15 mouse cellular contexts compared by ENCODE assay signal in genomic region chr13:118800176-118800575, GRCm38 (mm10).
"Had no signal": no experiment of that assay in that cellular context is flagged by ENCODE, and none has a peak within 500 bp of the region (broad histone marks: within the 10 kb centered on the region; RNA-seq: fewer than 3 reads in every experiment).

No protein-coding gene starts in this region.

- H3K9me3 ChIP-seq: limb, embryonic 13.5 days; lung, embryonic 15.5 days; midbrain, embryonic 10.5 days; neural tube, embryonic 15.5 days had no signal

- H3K36me3 ChIP-seq: limb, embryonic 13.5 days; lung, embryonic 15.5 days; midbrain, embryonic 10.5 days; neural tube, embryonic 15.5 days had no signal

- H3K27me3 ChIP-seq: limb, embryonic 13.5 days; lung, embryonic 15.5 days; neural tube, embryonic 15.5 days had no signal

- DNase-seq: kidney, adult 8-10 months; kidney, postnatal 4 days; left cerebral cortex, postnatal 4 days; midbrain, embryonic 14.5 days; right cerebral cortex, adult 18-20 months; spleen, adult 18-20 months; thymus, adult 18-20 months; thymus, postnatal 14 days had no signal

- H3K4me3 ChIP-seq: limb, embryonic 13.5 days; lung, embryonic 15.5 days; midbrain, embryonic 10.5 days; myocyte; neural tube, embryonic 15.5 days had no signal

- H3K9ac ChIP-seq: limb, embryonic 13.5 days; liver, embryonic 14.5 days; lung, embryonic 15.5 days; neural tube, embryonic 15.5 days had no signal

- H3K27ac ChIP-seq: limb, embryonic 13.5 days; liver, embryonic 14.5 days; lung, embryonic 15.5 days; midbrain, embryonic 10.5 days; neural tube, embryonic 15.5 days had no signal

- H3K4me1 ChIP-seq: limb, embryonic 13.5 days; lung, embryonic 15.5 days; midbrain, embryonic 10.5 days; neural tube, embryonic 15.5 days had no signal

- ATAC-seq: intestine, postnatal 0 days had no signal

- H3K4me2 ChIP-seq: limb, embryonic 13.5 days; lung, embryonic 15.5 days; neural tube, embryonic 15.5 days had no signal
